Mouse (Mus musculus) adrenal gland, adult 2 months (tissue): ENCODE measurements around the gene Megf6. TPM values are rescaled to one million over a fixed set of nuclear protein-coding genes. Genes with fewer than 3 reads are reported as not detected.
A peak's percentile ranks its signal among the peaks of the same experiment; 100 is the strongest.

Source experiments
- DNase-seq: peaks from one replicate; pipeline ENCODE4 v3.0.0; 2021
- polyA plus RNA-seq: library from polyadenylated mRNA; depleted of rRNA; stranded (reverse); fragments of >200 nt; gene quantifications from 2 replicates; pipeline ENCODE4 v1.2.3, GENCODE M21; 2012
- total RNA-seq, 2 experiments: library from RNA; stranded (reverse); gene quantifications; 2 replicates each; pipeline ENCODE4 v1.2.3; 2021

Megf6 gene
- total and polyA plus RNA-seq, 3 experiments: 2.3 to 5.3 (median 2.6) TPM

GRCm38 (mm10) chr4:154159961-154160537, 10.5 kb upstream of the Megf6 start:
- DNase-seq: no peak

DNA sequence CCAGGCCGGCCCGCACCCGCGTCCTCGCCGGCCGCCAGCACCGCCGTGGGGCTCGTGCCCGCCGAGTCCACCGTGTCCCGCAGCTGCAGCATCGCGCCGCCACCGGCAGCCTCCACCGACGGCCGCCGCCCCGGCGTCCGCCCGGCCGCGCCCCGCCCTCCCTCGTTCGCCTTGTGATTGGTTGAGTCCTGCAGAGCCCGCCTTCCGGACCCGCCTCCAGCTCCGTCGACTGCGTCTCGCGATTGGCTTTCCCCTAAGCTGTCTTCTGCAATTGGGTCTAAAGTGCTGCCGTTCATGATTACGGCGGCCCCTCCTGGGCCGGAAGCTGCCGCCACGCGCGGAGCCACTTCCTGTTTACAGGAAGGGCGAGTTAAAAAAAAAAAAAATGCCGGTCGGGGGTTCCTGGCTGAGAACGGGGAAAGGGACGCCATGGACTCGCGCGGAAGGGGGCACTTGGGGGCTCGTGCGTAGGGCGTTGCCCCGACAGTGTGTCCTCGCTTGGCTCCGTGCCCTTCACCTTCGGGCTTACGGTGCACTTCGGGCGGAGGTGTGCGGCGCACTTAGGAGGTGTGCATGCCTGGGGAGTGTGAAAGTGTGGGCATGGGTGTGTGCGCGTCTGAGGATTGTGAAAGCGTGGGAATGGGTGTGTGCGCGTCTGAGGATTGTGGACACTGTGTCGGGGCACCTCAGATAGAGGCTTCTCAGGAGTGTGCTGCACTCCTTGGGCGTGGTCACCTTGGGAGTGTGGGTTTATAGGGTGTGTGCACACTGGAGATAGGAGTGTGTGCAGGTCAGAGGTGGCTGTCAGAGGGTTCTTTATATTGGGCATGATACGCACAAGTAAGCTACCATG, 9.8 kb upstream of the Megf6 start, which contains the start of gene Tprgl:
Gene Tprgl, minus strand, starts transcription at position 129 of the 853 bp plus-strand sequence.
- peak; percentile 98 for DNase-seq

GRCm38 (mm10) chr4:154163296-154163695, 7.2 kb upstream of the Megf6 start:
- peak; percentile 47 for DNase-seq

- peak; percentile 46 for DNase-seq
Measured at GRCm38 (mm10) chr4:154167053-154167452, 3.5 kb upstream of the Megf6 start.

DNA sequence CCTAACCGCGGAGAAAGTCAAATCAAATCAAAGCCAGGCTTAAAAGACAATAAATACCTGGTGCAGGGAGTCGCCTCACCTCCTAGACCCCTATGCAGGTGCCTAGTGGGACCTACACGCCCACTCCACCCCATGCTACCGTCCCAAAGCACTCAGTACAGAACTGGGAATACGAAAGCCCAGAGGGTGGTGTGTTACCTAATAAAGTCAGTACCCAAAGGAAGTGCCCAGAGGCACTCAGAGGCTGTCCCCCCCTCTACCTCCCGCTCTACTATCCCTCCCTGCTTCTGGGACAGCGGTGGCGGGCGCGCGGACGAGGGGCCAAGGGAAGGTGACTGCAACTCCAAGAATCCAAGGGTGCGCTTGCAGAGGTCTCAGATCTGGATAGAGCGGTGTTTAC, 509 bp upstream of the Megf6 start:
- no peak for DNase-seq

DNA sequence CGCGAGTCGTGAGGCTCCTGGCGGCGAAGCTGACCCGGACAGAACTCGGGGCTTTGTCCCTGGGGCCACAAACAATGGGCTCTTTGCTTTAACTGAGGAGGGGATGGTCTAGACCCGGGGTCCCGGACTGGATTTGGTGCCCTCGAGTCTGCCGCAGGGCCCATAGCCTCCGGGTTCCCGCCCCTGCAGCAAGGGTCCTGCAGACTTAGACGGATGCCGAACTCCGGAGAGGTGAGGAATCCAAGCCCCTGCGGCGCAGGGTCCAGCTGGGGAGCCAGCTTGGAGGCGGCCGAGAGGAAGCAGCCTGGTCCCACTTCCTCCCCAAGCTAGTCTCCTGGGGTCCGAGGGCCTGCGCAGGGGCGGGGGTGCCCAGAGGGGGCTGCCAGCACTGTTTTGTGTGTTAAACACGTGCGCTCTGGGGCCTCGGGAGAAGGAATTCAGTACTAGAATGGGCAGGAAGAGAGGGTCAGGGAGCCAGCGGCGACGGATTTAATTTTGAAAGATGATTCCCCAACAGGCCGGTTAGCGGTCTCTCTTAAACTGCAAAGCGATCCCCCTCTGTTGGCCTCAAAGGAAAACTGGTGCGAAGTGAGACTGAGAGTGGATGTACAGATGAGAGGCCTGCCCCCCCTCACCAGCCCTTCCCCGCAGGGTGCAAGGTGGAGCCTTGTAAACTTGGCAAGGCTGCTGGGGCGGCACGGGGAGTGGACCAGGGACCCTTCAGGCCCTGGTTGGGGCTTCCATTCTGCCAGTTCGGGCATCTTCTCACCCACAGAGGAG, 811 bp downstream of the Megf6 start:
- DNase-seq: no peak

DNA sequence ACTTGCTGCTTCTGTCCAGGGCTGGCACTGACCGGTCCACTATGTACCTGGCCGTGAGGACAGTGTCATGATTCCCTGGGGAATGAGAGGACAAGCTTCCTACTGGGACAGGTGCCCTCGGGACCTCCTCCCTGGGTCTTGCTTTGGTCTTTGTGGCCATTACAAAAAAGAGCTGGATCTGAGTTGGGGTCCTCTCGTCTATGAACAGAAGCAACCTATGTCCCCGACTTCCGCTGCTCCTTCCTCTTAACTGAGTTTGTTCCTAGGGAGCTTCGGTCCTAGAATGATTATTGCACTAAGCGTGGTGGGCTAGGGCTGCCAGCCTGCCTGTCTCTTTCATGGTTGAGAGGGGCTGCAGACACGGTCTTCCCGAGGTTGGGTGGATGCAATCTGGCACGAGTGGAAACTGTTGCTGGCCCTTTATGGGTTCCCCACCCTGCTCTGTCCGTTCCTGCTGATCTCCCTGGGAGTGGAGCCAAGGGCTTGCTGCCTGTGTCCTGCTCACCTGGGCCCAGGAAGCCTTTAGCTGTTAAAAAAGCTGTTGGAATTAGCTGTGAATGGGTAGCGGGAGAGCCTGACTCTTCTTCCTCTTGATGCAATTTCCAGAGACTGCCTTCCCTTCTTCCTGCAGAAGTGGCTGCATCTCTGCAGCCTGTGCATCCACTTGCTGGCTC, 1.5 kb downstream of the Megf6 start:
- DNase-seq: no peak

- DNase-seq: no peak
Measured at GRCm38 (mm10) chr4:154177257-154177656, 6.7 kb downstream of the Megf6 start.

- DNase-seq: no peak
Measured at GRCm38 (mm10) chr4:154181001-154181400, 10.5 kb downstream of the Megf6 start.

DNA sequence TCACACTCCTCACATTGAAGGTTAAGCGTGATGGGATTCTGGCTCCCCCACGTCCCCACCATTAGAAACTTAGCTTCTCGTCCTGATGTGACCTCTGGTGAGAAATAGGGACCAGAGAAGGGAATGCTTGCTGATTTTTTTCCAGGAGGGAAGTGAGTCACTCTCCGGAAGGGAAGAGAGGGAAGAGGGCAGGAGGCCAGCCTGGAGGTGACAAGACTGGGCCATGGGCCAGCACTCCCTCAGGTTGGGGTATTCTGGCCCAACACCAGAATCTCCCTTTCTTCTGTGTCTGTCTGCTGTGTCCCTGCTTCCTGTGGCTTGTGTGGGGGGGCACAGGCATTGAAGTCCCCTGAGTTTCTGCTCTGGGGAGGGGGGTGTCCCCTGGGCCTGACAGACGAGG, 13.0 kb downstream of the Megf6 start:
- peak; percentile 34 for DNase-seq

GRCm38 (mm10) chr4:154185001-154185400, 14.5 kb downstream of the Megf6 start:
- DNase-seq: no peak

DNA sequence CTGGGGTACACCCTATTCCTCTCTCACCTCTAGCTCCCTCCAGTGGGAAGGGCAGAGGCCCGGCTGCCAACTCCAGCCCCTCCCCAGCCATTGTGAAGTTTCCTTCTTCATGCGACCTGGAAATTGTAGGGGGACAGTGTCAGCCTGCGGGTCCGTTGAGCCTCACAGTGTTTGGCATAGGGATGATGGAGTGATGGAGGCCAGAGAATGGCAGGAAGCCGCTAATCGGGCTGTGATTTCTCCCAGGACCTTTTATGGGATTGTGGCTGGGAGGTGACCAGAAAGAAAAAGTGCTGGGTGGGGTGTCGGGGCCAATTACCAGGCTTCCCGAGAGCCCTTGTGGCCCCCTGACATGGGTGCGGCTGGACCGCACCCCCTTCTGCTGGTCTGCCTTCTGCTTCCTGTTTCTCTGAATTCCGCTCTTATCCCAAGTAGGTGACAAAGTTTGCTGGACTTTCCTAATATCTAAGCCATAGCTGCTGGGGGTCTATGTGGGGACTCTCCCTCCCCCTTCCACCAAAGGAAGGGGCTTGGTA, 15.5 kb downstream of the Megf6 start:
- no peak for DNase-seq

DNA sequence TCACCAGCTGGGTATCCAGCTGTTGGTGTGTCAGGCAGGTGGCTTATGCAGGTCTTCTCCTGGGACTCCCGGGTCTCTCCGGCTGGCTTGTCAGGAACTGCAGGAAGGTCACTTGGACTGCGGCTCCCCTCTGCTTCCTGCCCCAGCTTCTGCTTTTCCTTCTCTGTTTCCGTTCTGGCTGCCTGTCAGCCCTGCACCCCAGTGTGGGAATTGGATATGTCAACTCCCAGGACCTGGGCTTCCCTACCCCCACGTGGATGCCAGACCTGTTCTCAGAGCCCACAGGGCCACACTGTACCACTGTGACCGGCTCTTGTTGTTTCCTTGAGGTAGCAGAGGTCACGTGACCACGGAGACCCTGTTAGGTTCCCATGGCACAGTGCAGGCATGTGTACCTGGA, 18.4 kb downstream of the Megf6 start:
- DNase-seq: no peak

GRCm38 (mm10) chr4:154197961-154198360, 27.4 kb downstream of the Megf6 start:
- DNase-seq: no peak

DNA sequence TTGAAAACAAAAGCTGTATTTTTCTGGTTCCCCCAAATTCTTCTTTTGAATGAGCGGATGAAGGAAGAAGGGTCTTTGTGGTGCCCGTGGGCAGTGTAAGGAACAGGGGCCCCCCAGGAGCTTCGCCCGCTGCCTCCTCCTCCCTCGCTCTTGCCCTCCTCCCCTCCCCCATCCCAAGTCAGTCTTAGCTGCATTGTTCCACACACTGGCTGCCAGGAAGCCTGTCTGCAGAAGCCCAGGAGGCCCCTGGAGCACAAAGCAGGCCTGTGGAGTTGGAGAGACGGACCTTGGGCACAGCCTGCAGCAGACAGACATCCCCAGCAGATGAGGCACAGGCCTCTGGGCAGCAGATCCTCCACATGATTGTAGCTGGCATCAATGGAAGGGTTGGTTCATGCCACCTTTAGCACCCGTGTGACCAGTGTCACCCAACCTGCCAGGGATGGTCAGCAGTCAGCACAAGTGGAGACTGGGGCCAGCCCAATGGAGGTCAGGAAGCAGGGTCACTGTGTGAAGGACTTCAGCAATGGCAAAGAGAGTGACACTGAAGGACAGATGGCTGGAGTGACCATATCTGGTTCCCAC, 27.9 kb downstream of the Megf6 start:
- no peak for DNase-seq

DNA sequence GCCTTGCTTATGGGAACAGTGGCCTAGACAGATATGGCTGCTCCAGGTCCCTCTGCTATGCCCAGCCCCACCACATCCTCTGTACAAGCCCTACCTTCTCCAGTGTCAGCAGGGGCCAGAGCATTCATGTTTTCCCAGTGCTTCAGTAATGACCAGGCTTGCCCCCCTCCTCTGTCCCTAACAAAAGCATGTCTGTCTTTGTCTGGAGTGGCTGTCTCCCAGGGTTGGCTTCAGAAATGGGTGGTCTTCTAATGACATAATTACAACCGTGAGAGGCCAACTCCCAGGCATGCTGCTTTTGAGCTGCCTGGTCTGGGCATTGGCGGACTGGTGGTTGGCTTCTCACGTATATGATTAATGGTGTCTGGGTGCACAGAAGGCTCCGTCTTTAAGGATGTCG, 31.0 kb downstream of the Megf6 start:
- DNase-seq: no peak

- DNase-seq: no peak
Measured at GRCm38 (mm10) chr4:154204532-154204931, 34.0 kb downstream of the Megf6 start.

- peak; percentile 77 for DNase-seq
Measured at GRCm38 (mm10) chr4:154205392-154205791, 34.9 kb downstream of the Megf6 start.

GRCm38 (mm10) chr4:154207261-154207660, 36.7 kb downstream of the Megf6 start:
- peak; percentile 44 for DNase-seq

DNA sequence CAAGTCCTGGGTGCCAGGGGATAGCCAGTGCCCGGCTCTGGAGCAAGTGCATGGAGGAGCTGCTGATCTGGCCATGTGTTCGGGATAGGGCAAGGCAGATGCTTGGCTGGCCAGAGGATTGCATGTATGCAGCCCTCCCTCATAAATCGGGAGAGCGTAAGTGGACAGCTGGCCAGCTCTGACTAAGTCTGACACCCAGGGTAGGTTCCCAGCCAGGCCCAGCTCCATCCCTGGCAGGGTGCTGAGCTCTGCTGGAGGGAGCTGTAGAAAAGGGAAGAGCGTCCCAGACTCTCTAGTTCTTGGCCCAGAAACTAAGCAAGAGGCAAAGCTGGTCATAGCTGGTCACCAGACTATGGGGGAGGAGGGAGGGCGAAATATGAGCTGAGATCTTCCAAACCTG, 38.5 kb downstream of the Megf6 start:
- no peak for DNase-seq

DNA sequence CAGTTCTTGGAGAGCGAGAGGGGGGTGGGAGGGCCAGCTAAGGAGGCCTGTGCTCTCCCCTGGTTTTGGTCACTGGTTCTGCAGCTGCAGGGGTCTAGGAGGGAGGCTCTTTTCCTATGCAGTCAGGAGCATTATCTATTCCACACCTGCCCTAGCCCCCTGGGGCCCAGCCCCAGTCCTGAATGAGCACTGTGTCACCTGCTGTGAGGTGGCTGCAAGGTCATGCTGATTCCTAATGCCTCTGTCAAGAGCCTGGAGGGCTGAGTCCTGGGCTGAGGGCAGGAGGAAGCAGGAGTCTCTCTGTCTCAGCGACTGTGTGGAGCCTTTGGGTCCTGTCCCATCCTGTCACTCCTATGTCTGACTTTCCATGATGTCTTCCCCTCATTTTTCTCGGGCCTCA, 39.3 kb downstream of the Megf6 start:
- no peak for DNase-seq

- no peak for DNase-seq
Measured at GRCm38 (mm10) chr4:154211459-154211858, 40.9 kb downstream of the Megf6 start.
